Mouse (Mus musculus): Measurements from ENCODE around the gene Abcf2.

Abcf2 gene

DNA sequence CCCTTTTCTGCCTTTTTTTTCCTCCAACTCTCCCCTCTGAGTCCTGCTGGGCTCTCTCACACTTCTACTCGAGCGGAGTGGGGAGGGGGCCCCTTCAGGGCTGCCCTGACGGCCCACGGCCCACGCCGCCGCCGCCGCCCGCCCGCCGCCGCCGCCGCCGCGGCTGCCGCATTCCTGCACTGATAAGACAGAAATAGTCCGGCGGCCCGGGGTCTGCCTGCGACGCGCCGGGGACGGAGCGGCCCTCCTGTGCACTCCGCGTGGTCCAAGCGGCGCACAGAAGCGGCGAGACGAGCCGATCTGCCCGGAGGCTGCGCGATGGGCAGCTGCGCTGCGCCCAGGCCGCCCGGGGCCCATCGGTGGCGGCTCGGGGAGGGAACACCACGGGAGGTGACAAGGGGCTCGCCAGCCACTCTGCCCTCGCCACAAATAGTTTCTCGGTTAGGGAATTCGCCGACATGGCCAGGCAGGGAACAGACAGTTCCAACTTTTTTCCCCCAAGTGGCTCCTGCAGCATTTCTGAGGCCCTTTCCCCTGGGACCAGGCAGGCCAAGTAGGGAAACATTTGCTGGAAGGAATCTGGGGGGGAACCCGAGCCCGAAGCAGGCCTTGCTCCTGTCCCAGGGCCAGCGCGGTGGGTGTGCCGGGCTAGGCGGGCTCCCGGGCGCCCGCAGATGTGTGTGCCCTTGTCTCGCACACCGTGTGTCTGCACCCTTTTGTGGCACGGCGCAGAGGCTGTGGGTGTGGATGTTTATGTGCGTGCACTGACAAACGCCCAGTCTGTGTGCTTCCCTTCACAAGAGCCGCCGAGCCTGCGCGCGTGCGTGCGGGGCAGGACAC, 24.9 kb upstream of the Abcf2 start:
- DNase-seq (ENCODE audit: low read depth, low spot score): no peak

DNA sequence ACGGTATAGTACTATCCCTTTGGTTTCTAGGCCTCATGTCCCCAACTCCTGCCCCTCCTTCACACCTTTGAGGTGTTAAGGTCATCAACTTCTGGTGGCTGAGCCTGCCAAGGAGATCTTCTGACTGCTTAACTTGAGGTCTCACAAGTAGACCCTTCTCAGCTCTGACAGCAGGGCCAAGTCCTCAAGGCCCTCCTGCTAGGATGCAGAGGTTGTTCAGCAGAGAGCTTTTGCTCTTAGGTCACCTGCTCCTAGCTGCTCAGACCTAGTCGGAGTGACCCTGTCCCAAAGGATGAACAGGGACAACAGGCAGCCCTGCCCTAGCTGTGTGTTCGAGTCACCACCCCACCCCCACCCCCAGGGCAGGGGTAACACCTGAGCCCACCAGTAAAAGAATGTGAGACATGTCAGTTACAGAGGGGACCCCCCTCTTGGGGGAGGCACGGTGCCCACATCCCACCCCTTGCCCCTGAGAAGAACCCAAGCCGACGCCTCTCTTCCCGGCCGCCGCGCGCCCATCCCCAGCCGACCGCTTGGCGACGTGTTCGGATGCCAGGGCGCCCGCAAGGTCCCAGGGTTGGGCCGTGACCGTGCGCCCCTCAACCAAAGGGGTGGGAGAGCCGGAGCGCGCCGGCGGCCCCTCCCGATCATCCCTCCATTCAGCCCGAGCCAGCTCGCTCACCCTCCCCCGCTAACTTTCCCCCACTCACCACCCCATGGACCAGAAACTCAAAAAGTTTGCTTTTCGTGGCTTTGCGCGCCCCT, 24.0 kb upstream of the Abcf2 start:
- no peak for DNase-seq (ENCODE audit: low read depth, low spot score)

DNA sequence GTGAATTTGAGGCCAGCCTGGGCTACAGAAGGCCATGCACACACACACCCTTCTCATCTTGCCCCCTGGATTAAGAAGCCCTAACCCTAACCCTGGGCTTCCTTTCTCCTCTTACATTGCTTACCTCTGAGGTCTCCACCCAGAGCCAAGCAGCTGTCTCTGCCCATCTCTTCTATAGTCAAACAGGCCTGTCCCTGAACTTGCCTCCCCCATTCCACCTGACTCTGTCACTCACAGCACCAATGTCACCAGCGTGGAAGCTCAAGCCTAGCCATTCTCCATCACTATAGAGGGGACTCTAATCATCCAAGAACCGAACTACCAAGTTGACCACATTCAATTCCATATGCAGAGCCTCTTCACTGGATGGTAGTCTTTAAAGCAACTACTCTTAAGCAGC, 23.0 kb upstream of the Abcf2 start:
- DNase-seq (ENCODE audit: low read depth, low spot score): no peak

DNA sequence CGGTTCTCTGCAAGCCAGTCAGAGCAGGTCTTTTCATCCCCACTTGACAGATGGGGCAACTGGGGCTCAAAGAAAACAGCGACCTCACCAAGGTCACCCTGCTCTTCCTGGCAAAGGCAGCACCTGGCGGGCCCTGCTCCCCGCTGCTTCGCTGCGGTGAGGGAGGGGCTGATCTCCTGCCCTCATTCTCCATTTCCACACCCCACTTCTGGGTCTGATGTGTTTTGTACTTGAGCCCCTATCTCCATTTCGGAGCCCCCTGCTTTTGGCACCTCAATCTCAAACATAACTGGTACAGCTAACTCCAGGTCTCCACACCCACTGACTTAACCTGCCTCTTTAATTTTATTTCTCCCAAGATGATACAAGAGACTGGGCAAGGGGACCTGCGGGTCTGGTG, 21.9 kb upstream of the Abcf2 start:
- no peak for DNase-seq (ENCODE audit: low read depth, low spot score)

DNA sequence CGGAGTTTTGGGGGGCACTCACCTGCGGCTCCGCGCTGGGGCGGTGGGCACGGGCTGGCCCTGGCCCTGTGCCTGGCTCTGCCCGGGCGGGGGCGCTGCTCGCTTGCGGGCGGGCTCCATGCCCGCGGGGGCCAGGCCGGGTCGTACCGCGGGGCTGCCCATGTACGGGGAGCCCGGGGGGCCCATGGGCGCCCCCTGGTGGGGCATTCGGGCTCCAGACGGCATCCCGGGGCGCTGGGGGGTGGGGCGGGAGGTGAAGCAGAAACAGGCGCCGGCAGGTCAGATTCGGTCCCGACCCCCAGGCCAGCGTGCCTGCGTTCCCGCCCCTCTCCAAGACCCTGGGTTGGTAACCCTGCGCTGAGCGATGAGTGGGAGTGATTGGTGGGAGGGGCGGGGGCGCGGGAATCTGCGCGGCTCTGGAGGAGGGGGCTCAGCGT, 21.3 kb upstream of the Abcf2 start:
- DNase-seq (ENCODE audit: low read depth, low spot score): no peak

DNA sequence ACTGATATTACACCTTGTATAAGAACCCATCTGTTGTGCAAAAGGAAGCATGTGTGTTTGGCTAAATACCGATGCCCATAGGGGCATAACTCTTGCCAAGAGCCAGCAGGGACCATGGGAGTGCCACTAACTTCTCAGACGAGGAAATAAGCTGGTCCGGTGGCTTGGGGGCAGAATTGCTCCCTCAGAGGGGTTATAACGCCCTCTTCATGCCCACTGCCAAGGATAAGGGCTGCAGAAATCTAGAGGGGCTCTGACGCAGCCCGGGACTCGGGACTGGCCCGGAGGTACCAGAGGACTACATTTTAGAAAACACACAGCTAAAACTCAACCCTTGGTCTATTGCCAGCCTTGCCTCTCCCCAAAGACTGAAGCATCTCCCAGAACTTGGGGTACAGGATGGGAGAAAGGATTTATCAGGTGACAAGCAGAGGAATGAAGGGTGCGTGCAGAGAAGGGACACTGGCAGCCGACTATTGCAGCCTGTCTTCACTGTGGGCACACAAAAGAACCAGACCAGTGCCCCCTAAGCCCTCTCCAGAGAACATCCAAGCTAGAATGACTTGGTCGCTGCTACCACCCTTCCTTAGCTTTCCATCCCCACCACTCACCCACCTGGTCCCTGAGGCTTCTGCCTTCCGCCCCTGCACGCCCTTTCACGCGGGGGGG, 20.8 kb upstream of the Abcf2 start:
- DNase-seq (ENCODE audit: low read depth, low spot score): no peak

DNA sequence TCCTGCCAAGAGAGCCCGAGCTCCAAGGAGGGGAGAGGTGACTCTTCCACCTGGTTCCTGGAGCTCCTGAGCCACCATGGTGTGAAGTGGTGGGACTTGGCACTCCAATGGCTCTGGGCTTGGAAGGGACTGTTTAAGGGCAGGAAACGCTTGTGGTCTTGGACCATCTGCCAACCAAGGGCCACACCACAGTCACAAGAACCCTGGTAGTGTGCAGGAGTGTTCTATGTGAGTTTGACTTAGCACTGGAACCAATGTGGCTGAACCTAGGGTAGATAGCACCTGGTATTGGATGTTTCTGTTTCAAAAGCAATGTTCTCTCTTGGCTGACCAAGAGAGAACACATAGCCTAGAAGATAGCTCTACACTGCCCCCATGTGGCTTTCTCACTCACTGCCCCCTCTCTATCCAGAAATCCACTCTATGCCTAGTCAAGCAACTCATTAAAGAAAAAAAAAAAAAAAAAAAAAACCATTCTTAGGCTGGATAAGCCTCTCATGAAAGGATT, 20.0 kb upstream of the Abcf2 start:
- DNase-seq (ENCODE audit: low read depth, low spot score): no peak

DNA sequence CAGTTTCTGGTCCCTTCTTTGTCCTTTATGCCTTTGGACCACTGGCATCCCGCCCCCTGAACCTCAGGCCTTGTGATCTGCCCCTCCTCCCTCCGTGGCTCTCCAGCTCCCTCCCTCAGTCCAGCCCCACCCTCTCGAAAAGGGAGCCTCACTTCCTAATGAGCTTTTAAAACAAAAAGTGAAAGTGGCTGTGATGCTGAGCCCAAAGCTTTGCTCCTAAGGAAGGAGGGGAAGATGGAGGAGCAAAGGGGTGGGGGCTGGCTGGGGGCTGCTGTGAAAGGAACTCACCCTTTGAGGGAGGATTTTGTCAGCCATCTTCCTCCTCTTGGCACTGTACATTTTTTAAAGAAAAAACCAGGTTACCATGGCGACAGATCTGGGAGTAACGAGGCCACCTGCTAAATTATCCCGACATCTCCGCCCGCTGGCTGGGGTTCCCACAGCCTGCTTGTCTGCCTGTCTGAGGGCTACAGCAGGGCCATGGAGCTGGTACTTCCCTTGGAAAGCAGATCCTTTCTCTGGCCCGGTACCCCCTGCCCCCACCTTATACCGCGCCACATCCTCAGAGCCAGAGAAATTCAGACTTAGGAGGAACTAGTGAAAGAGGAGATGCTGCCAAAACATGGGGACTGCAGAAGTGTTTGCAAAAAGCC, 19.4 kb upstream of the Abcf2 start:
- DNase-seq (ENCODE audit: low read depth, low spot score): no peak

DNA sequence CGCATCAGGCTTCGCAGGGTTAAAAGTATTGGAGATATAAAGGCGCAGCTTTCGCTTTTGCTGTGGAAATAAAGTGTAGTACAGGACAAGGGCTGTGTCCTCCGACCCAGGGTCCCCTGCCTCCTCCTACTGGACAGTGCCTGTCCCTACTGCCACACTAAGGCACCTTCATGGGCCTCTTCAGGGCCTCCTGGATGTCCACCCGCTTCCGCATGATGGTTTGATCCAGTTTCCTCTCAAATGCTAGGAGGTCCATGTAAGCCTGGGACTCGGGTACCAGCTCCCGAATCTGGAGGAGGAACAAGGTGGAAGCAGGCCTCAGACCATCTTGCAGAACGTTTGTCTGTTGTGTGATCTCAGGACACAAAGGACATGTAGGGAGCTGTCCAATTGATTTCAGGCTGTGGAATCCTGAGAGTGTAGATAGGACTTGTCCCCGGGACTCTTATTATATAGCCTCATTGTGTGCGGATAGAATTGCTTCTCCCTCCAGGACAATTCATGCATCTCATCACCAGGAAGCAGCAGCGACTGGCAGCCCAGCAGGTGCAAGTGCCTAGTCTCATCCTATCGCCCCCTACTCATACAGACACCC, 18.6 kb upstream of the Abcf2 start:
- DNase-seq (ENCODE audit: low read depth, low spot score): no peak

DNA sequence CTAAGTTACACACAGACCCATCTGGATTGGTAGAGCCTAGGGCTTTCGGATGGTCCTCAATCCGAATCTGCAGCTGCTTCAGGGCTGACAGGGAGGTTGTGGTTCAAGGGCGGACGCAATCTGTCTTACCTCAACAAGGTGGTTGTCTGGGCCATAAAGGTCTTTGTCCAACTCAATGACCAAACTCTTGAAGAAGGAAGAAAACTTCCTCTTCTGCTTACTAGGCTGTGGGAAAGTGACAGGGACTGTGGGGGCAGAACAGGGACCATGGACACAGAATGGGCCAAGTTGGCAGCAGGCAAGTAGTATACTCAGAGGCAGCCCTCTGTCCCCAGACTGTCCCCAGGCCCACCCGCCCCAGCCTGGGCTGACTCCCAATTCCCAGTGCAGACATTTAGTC, 18.0 kb upstream of the Abcf2 start:
- no peak for DNase-seq (ENCODE audit: low read depth, low spot score)

DNA sequence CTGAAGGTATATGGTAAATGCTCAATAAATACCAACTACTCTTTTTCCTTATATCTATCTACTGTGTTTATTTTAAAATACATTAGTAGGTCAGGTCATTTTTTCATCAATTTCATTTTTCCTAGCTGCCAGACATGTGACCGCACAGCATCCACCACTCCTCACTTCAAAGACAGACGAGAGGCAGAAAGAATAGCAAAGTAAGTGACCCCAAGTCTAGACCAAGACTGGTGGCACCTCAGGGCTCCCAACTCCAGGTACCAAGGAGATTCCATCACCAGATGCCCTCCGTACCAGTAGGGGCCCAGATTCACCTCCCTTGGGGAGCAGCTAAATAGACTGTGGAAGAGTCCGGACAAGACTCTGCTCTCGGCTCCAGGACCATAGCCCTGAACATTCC, 17.1 kb upstream of the Abcf2 start:
- no peak for DNase-seq (ENCODE audit: low read depth, low spot score)

DNA sequence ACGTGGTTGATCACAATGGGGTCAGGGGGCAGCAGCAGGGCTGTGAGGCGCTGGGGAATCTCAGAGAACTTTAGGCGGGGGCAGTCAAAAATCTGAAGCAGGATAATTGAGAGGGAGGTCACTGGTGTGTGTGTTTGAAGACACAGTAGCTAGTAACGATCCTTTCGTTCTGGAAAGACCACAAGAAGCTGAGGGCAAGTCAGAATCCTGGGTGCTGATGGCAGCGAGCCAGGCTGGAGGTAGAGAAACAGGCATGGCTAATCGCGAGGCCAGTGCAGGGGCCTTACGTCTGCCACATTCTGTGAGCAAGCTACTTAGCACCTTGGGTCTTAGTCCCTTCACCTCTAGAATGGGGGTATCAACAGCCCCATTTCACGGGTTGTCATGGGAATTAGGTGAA, 16.7 kb upstream of the Abcf2 start:
- no peak for DNase-seq (ENCODE audit: low read depth, low spot score)

DNA sequence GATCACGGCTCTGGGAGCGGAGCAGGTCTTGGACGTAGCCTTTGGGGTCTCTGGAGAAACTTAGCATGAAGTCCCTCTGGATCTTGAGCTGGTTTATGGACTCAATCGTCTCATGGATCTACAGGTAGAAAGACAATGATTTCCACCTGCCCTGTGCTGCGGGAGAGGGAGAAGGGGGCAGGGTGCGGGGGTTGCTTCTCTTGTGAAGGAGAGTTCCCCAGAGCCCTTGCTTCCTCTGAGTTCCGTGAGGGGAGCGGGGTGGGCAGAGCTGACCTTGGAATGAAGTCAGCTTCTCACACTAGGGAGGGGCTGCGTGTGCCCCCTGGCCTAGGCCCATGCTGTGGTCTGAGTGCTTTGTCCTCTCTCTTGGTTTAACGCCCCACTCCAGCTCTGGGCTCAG, 16.0 kb upstream of the Abcf2 start:
- no peak for DNase-seq (ENCODE audit: low read depth, low spot score)

DNA sequence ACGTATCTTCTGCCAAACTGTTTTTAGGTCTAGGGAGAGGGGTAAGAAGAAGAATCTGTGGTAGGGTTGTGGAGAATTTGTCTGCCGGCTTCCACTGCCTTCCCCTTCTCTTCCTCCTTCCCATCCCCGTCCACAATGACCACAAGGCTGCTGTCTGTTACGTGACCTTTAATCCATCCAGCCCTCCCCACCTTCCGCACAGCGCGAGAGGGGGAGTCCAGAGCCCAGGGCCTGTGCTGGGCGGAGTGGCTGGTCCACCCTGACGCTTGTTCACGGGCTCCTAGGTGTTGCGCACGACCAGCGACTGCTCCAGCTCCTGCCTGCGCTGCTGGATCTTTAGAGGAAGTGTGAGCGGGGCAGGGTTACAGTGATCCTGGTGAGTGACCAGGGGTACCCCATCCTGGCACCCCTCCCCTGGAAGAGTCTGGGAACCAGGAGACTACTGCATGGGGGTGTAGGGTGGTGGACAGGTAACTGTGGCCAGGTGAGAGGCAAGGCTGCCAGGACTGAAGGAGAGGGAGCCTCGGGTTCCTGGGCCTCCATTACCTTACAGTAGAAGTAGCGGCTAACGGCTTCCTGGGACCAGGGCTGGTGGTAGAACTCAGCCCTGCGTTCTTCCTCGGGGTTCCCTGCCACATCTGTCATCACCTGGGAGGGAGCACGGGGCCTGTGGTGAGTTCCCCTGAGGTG, 15.3 kb upstream of the Abcf2 start:
- DNase-seq (ENCODE audit: low read depth, low spot score): no peak

DNA sequence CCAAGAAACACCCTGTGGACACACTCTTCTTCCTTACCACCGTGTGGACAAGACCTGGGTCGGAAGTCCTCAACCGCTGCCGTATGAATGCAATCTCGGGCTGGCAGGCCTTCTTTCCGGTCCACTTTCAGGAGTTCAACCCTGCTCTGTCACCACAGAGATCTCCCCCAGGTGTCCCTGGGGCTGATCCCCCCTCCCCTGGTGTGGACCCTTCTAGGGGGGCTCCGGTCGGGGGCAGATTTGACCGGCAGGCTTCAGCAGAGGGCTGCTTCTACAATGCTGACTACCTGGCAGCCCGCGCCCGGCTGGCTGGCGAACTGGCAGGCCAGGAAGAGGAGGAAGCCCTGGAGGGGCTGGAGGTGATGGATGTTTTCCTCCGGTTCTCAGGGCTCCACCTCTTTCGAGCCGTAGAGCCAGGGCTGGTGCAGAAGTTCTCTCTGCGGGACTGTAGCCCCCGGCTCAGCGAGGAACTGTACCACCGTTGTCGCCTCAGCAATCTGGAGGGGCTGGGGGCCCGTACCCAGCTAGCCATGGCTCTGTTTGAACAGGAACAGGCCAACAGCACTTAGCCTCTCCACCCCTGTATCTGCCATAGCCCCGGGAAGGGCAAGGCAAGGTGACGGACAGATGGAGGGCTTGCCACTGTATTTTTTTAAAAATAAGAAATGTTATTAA, 14.7 kb upstream of the Abcf2 start:
- no peak for DNase-seq (ENCODE audit: low read depth, low spot score)

DNA sequence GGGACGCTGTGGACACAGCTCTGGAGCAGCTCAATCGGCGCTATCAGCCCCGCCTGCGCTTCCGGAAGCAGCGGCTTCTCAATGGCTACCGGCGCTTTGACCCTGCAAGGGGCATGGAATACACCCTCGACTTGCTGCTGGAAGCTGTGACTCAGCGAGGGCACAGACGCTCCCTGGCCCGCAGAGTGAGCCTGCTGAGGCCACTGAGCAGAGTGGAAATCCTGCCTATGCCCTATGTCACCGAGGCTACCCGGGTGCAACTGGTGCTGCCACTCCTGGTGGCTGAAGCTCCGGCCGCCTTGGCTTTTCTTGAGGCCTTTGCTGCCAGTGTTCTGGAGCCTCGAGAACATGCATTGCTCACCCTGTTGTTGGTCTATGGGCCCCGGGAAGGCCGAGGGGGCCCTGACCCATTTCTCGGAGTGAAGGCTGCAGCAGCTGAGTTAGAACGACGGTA, 14.0 kb upstream of the Abcf2 start:
- no peak for DNase-seq (ENCODE audit: low read depth, low spot score)

DNA sequence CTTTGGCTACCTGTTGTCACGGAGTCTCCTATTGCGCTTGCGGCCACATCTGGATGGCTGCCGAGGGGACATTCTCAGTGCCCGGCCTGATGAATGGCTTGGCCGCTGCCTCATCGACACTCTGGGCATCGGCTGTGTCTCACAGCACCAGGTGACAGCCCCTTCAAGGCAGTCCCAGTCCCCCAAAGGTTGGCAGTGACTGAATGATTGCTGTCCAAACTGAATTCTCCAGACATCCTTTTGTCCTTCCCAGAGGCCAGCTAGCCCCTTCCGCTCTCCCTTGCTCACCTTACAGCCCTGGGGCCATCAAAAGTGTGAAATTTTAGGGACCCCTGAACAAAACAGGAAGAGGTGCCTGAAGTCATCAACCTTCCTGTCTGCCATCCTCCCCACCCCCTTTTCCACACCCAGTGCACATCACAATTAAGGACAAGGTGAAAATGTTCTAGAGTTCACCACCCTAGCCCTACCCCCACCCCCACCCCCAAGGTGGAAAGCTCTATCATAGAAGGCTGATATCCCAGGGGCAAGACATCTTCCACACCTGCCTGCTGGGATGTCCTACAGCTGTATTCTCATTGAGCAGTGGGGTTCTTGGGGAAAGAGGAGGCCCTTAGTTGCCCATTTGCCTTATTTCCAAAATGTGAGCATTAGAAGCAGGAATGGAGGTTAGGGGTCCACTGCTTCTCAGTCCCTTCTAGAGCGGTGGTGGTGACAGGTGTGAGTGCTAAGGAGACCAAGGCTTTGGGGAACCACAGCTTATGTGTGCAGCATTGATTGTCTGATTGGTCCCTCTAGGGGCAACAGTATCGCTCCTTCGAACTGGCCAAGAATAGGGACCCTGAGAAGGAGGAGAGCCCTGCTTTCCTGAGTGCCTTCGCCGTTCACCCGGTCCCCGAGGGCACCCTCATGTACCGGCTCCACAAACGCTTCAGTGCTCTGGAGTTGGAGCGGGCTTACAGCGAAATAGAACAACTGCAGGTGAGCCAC, 12.5 kb upstream of the Abcf2 start:
- DNase-seq (ENCODE audit: low read depth, low spot score): no peak

DNA sequence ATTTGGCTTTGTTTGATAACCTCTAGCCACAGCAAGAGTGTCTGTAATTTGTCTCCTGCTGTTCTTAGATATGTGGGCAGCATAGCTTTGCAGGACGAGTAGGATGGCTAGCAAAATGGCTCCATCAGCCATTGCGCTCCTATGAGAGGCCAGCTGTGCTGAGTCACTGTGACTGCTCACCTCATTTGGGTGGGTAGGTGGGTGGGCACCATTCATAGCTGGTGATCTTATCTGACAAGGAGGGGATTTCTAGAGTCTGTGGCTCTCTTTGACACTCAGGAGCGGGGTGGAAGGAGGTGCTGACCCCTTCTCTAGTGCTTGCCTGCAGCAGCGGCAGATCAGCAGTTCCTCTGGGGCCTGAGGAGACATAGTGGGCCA, 9.9 kb upstream of the Abcf2 start:
- DNase-seq (ENCODE audit: low read depth, low spot score): no peak

Measured in brain, embryonic 18.5 days (tissue).